Mouse (Mus musculus) cerebellum, adult 8-10 months (tissue): Measurements from ENCODE around the gene Cacna1b.

Experiments used
- DNase-seq: peaks from one replicate; pipeline ENCODE4 v3.0.0; 2022

The Cacna1b gene

GRCm38 (mm10) chr2:24642834-24643233 is 120.1 kb downstream of the Cacna1b start:
- no peak for DNase-seq

GRCm38 (mm10) chr2:24638102-24638954 is 124.6 kb downstream of the Cacna1b start:
- DNase-seq = no peak

- no peak for DNase-seq
Measured at GRCm38 (mm10) chr2:24633645-24634044, 129.3 kb downstream of the Cacna1b start.

DNA sequence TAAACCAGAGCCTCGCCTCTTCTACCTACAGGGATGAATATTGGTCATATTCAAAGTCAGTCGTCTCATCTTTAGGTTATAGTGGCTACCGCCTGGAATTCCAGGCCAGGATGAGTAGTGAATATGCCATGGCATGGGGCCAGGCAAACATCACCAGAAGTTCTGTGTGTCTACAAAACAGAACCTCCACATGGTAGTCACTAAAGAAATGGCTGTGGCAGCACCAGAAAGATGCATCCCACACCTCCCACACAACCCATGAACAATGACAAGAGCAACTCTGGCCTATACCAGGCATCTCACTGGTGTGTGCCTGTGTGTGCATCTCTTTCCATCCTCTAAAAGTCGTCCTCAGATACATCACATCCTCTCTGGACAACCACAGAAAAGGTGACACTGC is 145.8 kb downstream of the Cacna1b start:
- no peak for DNase-seq

DNA sequence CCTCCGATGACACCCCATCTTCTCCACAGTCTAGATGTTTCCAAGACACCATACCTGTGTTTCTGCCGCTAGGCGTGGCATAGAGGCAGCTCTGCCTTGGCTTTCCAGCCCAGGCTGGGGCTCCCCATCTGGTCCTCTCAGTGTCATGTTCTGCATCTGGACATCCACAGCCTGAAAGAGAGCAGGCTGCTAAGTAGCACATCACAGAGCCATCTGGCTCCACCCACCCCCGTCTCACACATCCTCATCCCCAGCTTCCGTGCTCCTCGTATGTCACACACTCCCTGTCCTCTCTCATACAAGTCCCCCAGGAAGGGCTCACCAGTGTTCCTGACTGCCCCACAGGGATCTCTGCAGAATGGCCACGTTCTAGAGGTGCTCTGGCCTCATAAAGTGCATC is 153.2 kb downstream of the Cacna1b start:
- no peak for DNase-seq

DNA sequence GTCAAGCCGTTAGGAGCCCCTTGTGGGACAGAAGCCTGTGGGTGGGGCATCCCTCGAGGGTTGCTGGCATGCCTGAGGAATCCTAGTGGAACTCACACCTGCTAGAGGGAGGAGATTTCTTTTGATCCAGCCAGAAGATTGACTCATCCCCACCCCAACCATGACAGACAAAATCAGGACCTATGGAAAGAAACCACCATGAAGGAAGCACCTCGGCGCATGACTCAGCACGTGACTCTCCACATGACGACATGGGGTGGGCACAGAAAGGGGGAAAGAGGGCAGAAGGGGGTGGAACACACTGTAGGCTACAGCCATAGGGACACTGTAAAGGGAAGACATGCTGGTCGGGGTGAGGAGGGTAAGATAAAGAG is 154.2 kb downstream of the Cacna1b start:
- no peak for DNase-seq

DNA sequence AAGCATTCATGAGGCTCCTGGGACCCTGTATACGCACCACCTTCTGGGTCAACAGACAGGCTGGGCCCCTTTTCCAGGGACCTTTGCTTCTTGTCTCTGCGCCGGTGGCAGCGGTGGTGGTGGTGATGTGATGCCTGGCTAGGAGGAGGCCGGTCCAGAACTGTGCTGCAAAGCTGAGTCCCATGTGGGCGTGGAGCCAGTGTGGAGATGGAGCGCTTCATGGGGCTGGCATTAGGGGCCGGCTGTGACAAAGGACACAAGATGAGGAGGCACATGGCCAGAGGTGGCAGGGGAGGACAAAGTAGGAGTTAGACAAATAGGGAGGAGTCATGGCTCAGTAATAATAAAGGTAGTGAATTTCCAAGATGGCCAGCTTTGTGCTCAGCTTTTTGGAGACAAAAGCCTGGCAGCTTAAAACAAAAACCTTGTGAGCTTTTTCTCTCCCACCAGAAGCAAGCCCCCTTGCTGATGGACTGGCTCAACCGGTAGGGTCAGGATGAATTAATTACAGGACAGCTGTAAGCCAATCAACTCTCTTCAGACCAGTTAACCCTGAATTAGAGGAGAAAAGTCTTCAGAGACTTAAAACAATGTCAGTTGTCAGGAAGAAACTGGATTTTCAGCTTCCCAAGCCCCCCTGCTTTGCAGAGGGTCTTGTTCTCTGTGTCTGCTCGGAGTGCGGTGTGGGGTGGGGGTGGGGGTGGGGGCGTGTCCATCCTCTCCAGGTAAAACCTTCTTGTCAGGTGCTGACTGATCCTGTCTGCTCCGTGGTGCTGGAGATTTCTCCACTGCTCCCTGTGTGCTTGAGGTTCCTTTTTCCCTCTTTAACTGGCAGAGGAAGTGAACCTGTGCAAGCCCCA is 154.8 kb downstream of the Cacna1b start:
- DNase-seq = no peak

DNA sequence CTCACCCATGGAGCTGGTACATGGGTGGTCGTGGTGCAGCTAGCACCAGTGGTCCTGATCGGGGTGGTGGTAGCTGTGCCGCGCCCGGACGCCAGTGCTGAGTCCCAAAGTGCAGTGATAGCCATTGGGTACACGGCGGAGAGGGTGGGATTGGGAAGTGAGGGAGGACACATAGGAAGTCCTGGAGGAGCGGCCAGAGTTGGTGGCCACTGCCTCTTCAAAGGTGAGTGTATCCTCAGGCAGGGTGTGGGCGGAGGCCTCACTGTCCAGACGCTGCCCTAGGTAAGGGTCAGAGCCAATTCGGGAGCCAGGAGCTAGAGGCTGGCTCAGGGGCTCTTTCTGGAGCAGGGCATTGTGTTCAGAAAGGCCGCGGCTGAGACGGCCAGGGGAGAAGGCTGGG is 156.4 kb downstream of the Cacna1b start:
- no peak for DNase-seq

DNA sequence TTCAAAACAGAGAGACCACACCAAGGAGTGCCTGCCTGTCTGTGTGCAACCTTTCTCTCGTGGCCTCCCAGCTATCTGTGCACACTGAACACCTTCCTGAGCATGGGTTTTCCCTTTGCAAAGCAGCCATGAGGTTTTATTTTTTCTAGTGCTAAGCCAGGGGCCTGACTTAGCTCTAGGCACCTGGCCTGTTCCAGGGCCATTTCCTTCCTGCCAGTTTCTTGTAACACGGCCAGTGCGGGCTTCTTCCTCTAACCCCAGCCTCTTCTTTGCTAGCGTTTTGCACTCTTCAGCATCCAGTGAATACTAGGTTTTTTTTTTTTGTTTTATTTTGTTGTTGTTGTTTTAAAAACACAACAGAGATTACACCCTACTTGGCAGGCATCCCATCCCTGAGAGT is 157.9 kb downstream of the Cacna1b start:
- no peak for DNase-seq

- no peak for DNase-seq
Measured at GRCm38 (mm10) chr2:24589426-24589825, 173.5 kb downstream of the Cacna1b start.

GRCm38 (mm10) chr2:24587999-24588398 is 175.0 kb downstream of the Cacna1b start:
- no peak for DNase-seq

- peak; percentile 25 for DNase-seq
Measured at GRCm38 (mm10) chr2:24574616-24575015, 188.3 kb downstream of the Cacna1b start.

DNA sequence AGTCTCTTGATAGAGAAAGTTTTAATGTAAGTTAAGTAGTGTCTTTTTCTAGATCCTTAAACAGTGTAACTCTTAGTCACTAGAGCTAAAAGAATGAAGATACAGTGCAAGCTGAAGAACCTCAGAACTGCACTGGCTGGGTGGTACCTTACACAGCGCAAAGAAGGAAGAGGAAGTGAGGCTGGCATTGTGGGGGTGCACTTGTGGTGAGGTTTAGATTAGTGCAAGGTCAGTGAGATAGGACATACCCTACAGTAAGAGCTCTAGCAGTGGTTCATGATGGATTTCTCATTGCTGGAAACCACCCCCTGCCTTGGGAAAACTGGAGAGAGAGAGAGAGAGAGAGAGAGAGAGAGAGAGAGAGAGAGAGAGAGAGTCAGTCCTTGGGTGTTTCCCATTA is 192.0 kb downstream of the Cacna1b start:
- DNase-seq = no peak

GRCm38 (mm10) chr2:24568555-24568954 is 194.4 kb downstream of the Cacna1b start:
- DNase-seq = peak; percentile 40

GRCm38 (mm10) chr2:24562547-24563290 is 200.2 kb downstream of the Cacna1b start:
- no peak for DNase-seq

DNA sequence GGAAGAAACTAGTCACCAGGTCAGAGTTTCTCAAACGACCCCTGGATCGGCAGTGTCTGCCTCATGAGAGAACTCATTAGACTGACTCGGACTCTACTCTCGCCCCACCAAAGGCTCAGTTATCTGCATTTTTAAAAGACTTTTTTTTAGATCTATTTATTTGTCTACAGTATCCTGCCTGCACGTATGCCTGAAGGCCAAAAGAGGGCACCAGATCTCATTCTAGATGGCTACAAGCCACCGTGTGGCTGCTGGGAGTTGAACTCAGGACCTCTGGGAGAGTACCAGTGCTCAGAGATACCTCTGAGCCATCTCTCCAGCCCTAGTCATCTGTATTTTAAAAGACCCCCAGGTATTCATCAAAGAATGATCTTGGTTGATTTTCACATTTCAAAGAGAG is 201.0 kb downstream of the Cacna1b start:
- DNase-seq = no peak

- no peak for DNase-seq
Measured at GRCm38 (mm10) chr2:24560201-24560600, 202.8 kb downstream of the Cacna1b start.

- DNase-seq = no peak
Measured at GRCm38 (mm10) chr2:24556347-24556746, 206.6 kb downstream of the Cacna1b start.

DNA sequence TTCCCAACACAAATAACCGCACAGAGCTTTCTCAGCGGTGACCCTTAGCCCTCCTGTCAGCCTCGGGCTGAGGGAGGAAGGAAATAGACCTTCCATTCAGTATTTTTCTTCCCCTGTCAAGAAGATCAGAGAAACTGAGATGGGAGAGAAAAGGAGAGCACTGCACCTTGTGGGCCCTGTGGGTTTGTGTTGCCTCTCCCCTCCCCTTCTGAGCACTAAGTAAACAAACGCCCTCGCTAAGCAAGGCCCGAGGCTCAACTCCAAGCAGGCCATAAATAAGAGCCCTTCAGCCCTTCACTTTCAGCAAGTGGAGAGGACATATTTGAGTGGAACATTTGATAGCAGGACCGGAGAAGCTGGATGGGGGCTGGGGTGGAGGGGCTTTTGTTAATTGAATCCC is 209.0 kb downstream of the Cacna1b start:
- DNase-seq = no peak
